In genomic region chr1:73079518-73079917, GRCm38 (mm10) we compare ENCODE assay signal across 25 mouse cellular contexts.
"Had no signal": no experiment of that assay in that cellular context is flagged by ENCODE, and none has a peak within 500 bp of the region (broad histone marks: within the 10 kb centered on the region; RNA-seq: fewer than 3 reads in every experiment).

No protein-coding gene starts in this region.

- H3K9me3 ChIP-seq: heart, embryonic 10.5 days; heart, embryonic 12.5 days; hindbrain, embryonic 10.5 days; hindbrain, embryonic 12.5 days; intestine, embryonic 15.5 days; limb, embryonic 13.5 days; limb, embryonic 15.5 days; liver, embryonic 15.5 days had no signal

- H3K4me1 ChIP-seq: hindbrain, embryonic 10.5 days; hindbrain, embryonic 12.5 days; intestine, embryonic 15.5 days; limb, embryonic 15.5 days; liver, embryonic 15.5 days had no signal

- H3K4me3 ChIP-seq: gastrocnemius, adult 2 months; heart, embryonic 10.5 days; heart, embryonic 12.5 days; hindbrain, embryonic 10.5 days; hindbrain, embryonic 12.5 days; intestine, embryonic 15.5 days; layer of hippocampus, adult 2 months; limb, embryonic 13.5 days; limb, embryonic 15.5 days; liver, embryonic 15.5 days had no signal

- ATAC-seq: hindbrain, embryonic 16.5 days; inflammation-experienced regulatory T-cells, adult 6 months; intestine, embryonic 15.5 days; intestine, postnatal 0 days had no signal

- H3K4me2 ChIP-seq: heart, embryonic 12.5 days; hindbrain, embryonic 12.5 days; hindbrain, embryonic 14.5 days; intestine, embryonic 15.5 days; limb, embryonic 13.5 days; limb, embryonic 15.5 days; liver, embryonic 15.5 days had no signal

- DNase-seq: gastrocnemius, adult 2 months; gastrocnemius, postnatal 10 days; gastrocnemius, postnatal 25 days; heart, adult 18-20 months; heart, postnatal 10 days; heart, postnatal 4 days; kidney, adult 18-20 months; kidney, adult 8-10 months; kidney, postnatal 10 days; kidney, postnatal 25 days; kidney, postnatal 4 days; left cerebral cortex, postnatal 4 days had no signal

- H3K36me3 ChIP-seq: heart, embryonic 10.5 days; heart, embryonic 12.5 days; hindbrain, embryonic 10.5 days; hindbrain, embryonic 12.5 days; intestine, embryonic 15.5 days; limb, embryonic 13.5 days; limb, embryonic 15.5 days; liver, embryonic 15.5 days had no signal

- H3K9ac ChIP-seq: heart, embryonic 12.5 days; hindbrain, embryonic 12.5 days; hindbrain, embryonic 14.5 days; intestine, embryonic 15.5 days; limb, embryonic 13.5 days; limb, embryonic 15.5 days; liver, embryonic 15.5 days had no signal

- H3K27me3 ChIP-seq: heart, embryonic 12.5 days; hindbrain, embryonic 12.5 days; intestine, embryonic 15.5 days; limb, embryonic 13.5 days; limb, embryonic 15.5 days had no signal

- H3K27ac ChIP-seq: heart, embryonic 10.5 days; hindbrain, embryonic 10.5 days; hindbrain, embryonic 12.5 days; hindbrain, embryonic 14.5 days; intestine, embryonic 15.5 days; layer of hippocampus, adult 2 months; limb, embryonic 13.5 days; limb, embryonic 15.5 days; liver, embryonic 15.5 days had no signal
